Mouse (Mus musculus): ENCODE results near the gene Apip.

DNA sequence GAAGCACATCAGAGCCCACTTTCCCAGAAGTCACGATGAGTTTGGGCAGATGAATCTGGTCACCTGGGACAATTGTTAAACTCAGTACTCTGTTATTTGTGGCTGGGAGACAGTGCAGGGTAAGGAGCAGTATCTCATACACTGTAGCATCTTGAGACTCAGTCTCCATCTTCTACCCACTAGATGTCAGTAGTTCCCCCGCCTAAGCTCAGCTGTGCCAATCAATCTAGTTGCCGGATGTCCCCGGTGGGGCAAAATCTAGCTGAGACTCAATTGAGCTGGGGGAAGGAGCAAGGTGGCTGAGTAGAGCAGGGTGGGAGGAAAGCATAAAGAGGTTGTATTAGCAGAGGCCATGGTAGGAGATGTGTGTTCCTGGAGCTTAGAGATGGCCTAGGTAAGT is 57.7 kb downstream of the Apip start:
- 0 out of 2 replicates have a peak, but pooled peaks have one; percentile 18 for TF ChIP-seq CTCF (IDR thresholded peaks at IDR 0.05; ENCODE audit: control insufficient read depth, insufficient read depth, low read length)
- TF ChIP-seq POLR2A (IDR thresholded peaks at IDR 0.05; ENCODE audit: borderline replicate concordance, control insufficient read depth, low read depth, low read length) = no peak
